Mouse (Mus musculus) heart, postnatal 0 days (tissue): Measurements from ENCODE around the gene Bsg.

Source experiments
- CTCF ChIP-seq: IDR thresholded peaks from 2 replicates; pipeline ENCODE4 v1.5.1; 2016; ENCODE audit warnings: antibody characterized with exemption, control low read depth, low read depth
- EP300 ChIP-seq: IDR thresholded peaks from 2 replicates; pipeline ENCODE4 v1.6.1; 2016; ENCODE audit warnings: antibody characterized with exemption, low read depth

DNA sequence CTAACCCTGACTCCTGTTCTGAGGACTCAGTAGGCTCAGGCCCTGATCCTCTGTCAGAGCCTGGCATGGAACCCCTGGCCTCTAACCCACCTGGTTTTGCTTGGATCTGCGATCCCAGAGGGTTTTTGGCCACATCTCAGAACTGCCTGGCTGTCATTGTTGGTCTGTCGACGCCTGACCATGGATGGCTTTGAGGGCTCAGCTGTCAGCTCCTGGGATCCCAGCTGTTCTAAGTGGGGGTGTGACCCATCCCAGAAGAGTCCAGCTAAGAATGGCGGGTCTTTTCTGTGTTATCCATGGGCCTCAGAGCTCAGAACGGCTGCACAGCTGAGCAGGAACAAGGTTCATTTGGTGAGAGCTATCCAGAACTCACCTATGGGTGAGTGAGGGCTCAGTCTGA, 16.8 kb downstream of the Bsg start:
- TF ChIP-seq CTCF (no peak), EP300 (no peak)
